ENCODE assay signal across 20 mouse cellular contexts in the genomic region with DNA sequence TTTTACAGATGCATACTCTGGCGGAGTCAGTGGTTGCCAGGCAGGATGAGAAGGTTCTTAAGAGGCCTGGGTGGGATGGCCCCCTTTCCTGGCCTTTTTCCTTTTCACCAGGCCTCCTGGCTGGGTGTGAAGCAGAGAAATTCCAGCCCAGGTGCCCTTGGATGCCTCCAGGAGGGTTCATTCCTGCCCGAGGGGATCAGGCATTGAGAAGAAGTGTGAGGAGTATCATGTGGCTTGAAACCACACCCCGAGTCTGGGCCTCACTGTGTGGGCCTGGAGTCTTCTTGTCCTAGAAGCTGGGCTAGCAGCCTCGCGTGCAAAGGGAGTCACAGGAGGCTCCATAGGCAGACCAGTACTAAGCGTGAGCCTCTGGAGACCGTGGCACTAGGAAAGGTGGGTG. TPM values are rescaled to one million over a fixed set of nuclear protein-coding genes. Genes with fewer than 3 reads are reported as not detected.
DNase-seq lines count a peak whose midpoint lies in the region; ATAC-seq and TF ChIP-seq lines count a peak whose summit lies in the region.
"Had no signal": no experiment of that assay in that cellular context is flagged by ENCODE, and none has a peak within 500 bp of the region (broad histone marks: within the 10 kb centered on the region; RNA-seq: fewer than 3 reads in every experiment).

No protein-coding gene starts in this region.

- H3K36me3 ChIP-seq in erythroblast, embryonic 14.5 days (ENCODE audit: control insufficient read depth), result peaks cover 25% of the 10 kb centered on the region
- peaks cover 28% of the 10 kb centered on the region for H3K36me3 ChIP-seq in hindbrain, embryonic 10.5 days
- H3K36me3 ChIP-seq in hindbrain, embryonic 11.5 days (ENCODE audit: control insufficient read depth, insufficient read depth, low read length), result no peaks in the 10 kb centered on the region
- H3K36me3 ChIP-seq in G1E (replicated peaks), result peaks cover 51% of the 10 kb centered on the region
- H3K36me3 ChIP-seq in liver, embryonic 13.5 days, result peaks cover 15% of the 10 kb centered on the region

- H3K27me3 ChIP-seq in erythroblast, embryonic 14.5 days (ENCODE audit: control insufficient read depth), result no peaks in the 10 kb centered on the region
- H3K27me3 ChIP-seq in hindbrain, embryonic 10.5 days (ENCODE audit: insufficient read depth, poor library complexity, severe bottlenecking), result no peaks in the 10 kb centered on the region
- H3K27me3 ChIP-seq in hindbrain, embryonic 11.5 days (ENCODE audit: control insufficient read depth, insufficient read depth, low read length), result no peaks in the 10 kb centered on the region
- no peaks in the 10 kb centered on the region for H3K27me3 ChIP-seq in G1E (ENCODE audit: insufficient read depth, low read length)
- H3K27me3 ChIP-seq in liver, embryonic 13.5 days, result no peaks in the 10 kb centered on the region
- H3K27me3 ChIP-seq: embryonic facial prominence, embryonic 12.5 days; neural tube, embryonic 13.5 days had no signal

- TF ChIP-seq CTCF in G1E (IDR thresholded peaks at IDR 0.05; ENCODE audit: low read depth, low read length), result no peak

- H3K9me3 ChIP-seq in erythroblast, embryonic 14.5 days (ENCODE audit: control insufficient read depth, low read length), result no peaks in the 10 kb centered on the region
- no peaks in the 10 kb centered on the region for H3K9me3 ChIP-seq in hindbrain, embryonic 10.5 days
- H3K9me3 ChIP-seq in hindbrain, embryonic 11.5 days (ENCODE audit: control insufficient read depth, low read length), result no peaks in the 10 kb centered on the region
- no peaks in the 10 kb centered on the region for H3K9me3 ChIP-seq in G1E (replicated peaks)
- H3K9me3 ChIP-seq in liver, embryonic 13.5 days (replicated peaks), result no peaks in the 10 kb centered on the region
- H3K9me3 ChIP-seq: embryonic facial prominence, embryonic 12.5 days; neural tube, embryonic 13.5 days had no signal

- peak overlapping the region; percentile 14 for H3K4me3 ChIP-seq in erythroblast, embryonic 14.5 days (replicated peaks)
- H3K4me3 ChIP-seq in hindbrain, embryonic 10.5 days, result no peak overlapping the region
- H3K4me3 ChIP-seq in hindbrain, embryonic 11.5 days (ENCODE audit: low read depth, low read length), result no peak overlapping the region
- peak overlapping the region; percentile 66; the same call in 1 of the 2 replicates for H3K4me3 ChIP-seq in G1E (ENCODE audit: low read depth, low read length)
- no peak overlapping the region for H3K4me3 ChIP-seq in liver, embryonic 13.5 days (replicated peaks)
- H3K4me3 ChIP-seq: embryonic facial prominence, embryonic 12.5 days; neural tube, embryonic 13.5 days had no signal

- H3K27ac ChIP-seq in hindbrain, embryonic 10.5 days, result peak overlapping the region; percentile 64
- no peak overlapping the region for H3K27ac ChIP-seq in hindbrain, embryonic 11.5 days (ENCODE audit: low read depth, low read length)
- H3K27ac ChIP-seq in liver, embryonic 13.5 days, result peak overlapping the region; percentile 80
- H3K27ac ChIP-seq: embryonic facial prominence, embryonic 12.5 days; hindbrain, embryonic 14.5 days; neural tube, embryonic 13.5 days had no signal

- intact Hi-C loops in left cerebral cortex, postnatal 25 days (cut with DNase I), result no loop called here

- H3K9ac ChIP-seq in hindbrain, embryonic 11.5 days (ENCODE audit: low read depth, low read length), result no peak overlapping the region
- peak overlapping the region; percentile 56 for H3K9ac ChIP-seq in liver, embryonic 13.5 days
- H3K9ac ChIP-seq: embryonic facial prominence, embryonic 12.5 days; forebrain, postnatal 0 days; hindbrain, embryonic 14.5 days; neural tube, embryonic 13.5 days had no signal

- H3K4me1 ChIP-seq in erythroblast, embryonic 14.5 days (ENCODE audit: control insufficient read depth), result peaks cover 78% of the 10 kb centered on the region
- peaks cover 44% of the 10 kb centered on the region for H3K4me1 ChIP-seq in hindbrain, embryonic 10.5 days (replicated peaks)
- peaks cover 11% of the 10 kb centered on the region for H3K4me1 ChIP-seq in hindbrain, embryonic 11.5 days (replicated peaks; ENCODE audit: control insufficient read depth, insufficient read depth, low read length)
- peaks cover 95% of the 10 kb centered on the region for H3K4me1 ChIP-seq in G1E (ENCODE audit: insufficient read depth, low read depth, low read length)
- peaks cover 82% of the 10 kb centered on the region for H3K4me1 ChIP-seq in liver, embryonic 13.5 days (replicated peaks)

- 66% methylated on average over 7 of the region's 7 CpGs for WGBS in hindbrain, embryonic 10.5 days
- 68% methylated on average over 7 of the region's 7 CpGs for WGBS in hindbrain, embryonic 11.5 days
- WGBS in liver, embryonic 13.5 days (ENCODE audit: insufficient replicate concordance), result 28% methylated on average over 7 of the region's 7 CpGs

- no peak overlapping the region for H3K4me2 ChIP-seq in hindbrain, embryonic 11.5 days (replicated peaks; ENCODE audit: low read depth, low read length)
- peak overlapping the region; percentile 49 for H3K4me2 ChIP-seq in liver, embryonic 13.5 days
- H3K4me2 ChIP-seq: embryonic facial prominence, embryonic 12.5 days; hindbrain, embryonic 14.5 days; neural tube, embryonic 13.5 days had no signal

- ATAC-seq in erythroblast, adult 5-6 weeks (replicated peaks; ENCODE audit: low FRiP score, poor library complexity, severe bottlenecking), result no peak
- no peak for ATAC-seq in hindbrain, embryonic 11.5 days (ENCODE audit: low FRiP score)
- 0 out of 2 replicates have a peak, but pooled peaks have one; percentile 6 for ATAC-seq in G1E (ENCODE audit: extremely low read depth, insufficient number of reproducible peaks, low FRiP score, poor library complexity, severe bottlenecking)
- peak; percentile 43 for ATAC-seq in liver, embryonic 13.5 days (ENCODE audit: low read depth)
- ATAC-seq: forebrain, postnatal 0 days; intestine, postnatal 0 days had no signal

- no peak for DNase-seq in hindbrain, embryonic 10.5 days (ENCODE audit: low spot score)
- no peak for DNase-seq in hindbrain, embryonic 11.5 days (ENCODE audit: low spot score)
- no peak for DNase-seq in G1E (ENCODE audit: low spot score)
- DNase-seq in liver, embryonic 13.5 days, result no peak
- DNase-seq in left cerebral cortex, adult 9 months (ENCODE audit: low spot score in 2 of 2), result no peak
- DNase-seq in left cerebral cortex, postnatal 25 days (ENCODE audit: low spot score in 2 of 2), result no peak
- DNase-seq: adrenal gland, adult 2 months; cerebellum, adult 11 months; forebrain, postnatal 0 days; gastrocnemius, postnatal 10 days; kidney, postnatal 10 days; layer of hippocampus, adult 9-11 months; lung, adult 2 months; thymus, postnatal 14 days had no signal

RNA-seq across cellular contexts. Expression of a gene that starts 19.5 kb away (rescaled TPM):
- 0.13 and 0.20 TPM in 2 replicates for polyA plus RNA-seq in erythroblast, embryonic 14.5 days (2012)
- 0.96 TPM in 1 of 2 replicates, not detected in the other for total RNA-seq in erythroblast, adult 5-6 weeks (2015; ENCODE audit: low replicate concordance)
- total RNA-seq in erythroblast, adult 5-6 weeks (2017; ENCODE audit: low replicate concordance), result 0.14 and 0.60 TPM in 2 replicates
- 16.1 and 18.0 TPM in 2 replicates for polyA plus RNA-seq in hindbrain, embryonic 10.5 days (2016; fragmentation: Nextera tagmentation; extraction: Ambion mirVana)
- polyA plus RNA-seq in hindbrain, embryonic 11.5 days (2014; fragmentation: Nextera tagmentation; extraction: Ambion mirVana), result 7.9 and 8.7 TPM in 2 replicates
- total RNA-seq in G1E (2014; fragmentation: Nextera tagmentation) (25.1 and 25.6 TPM in 2 replicates), G1E (2017) (14.8 and 15.1 TPM in 2 replicates)
- polyA plus RNA-seq in G1E (2012), result 21.4 and 22.0 TPM in 2 replicates
- polyA plus RNA-seq in liver, embryonic 13.5 days (2015; fragmentation: Nextera tagmentation; extraction: Ambion mirVana), result 2.9 and 3.2 TPM in 2 replicates
- 1 to 10 TPM; 4.2 to 4.4 TPM for total RNA-seq in left cerebral cortex, postnatal 25 days (2021)

RNA-seq across cellular contexts. Expression of a gene that starts 23.0 kb away (rescaled TPM):
- 0.08 and 0.20 TPM in 2 replicates for polyA plus RNA-seq in erythroblast, embryonic 14.5 days (2012)
- 6.7 TPM in 1 of 2 replicates, not detected in the other for total RNA-seq in erythroblast, adult 5-6 weeks (2015; ENCODE audit: low replicate concordance)
- total RNA-seq in erythroblast, adult 5-6 weeks (2017; ENCODE audit: low replicate concordance), result 2.1 TPM in 1 of 2 replicates, not detected in the other
- polyA plus RNA-seq in hindbrain, embryonic 10.5 days (2016; fragmentation: Nextera tagmentation; extraction: Ambion mirVana), result 7.2 and 11.1 TPM in 2 replicates
- 5.7 and 7.7 TPM in 2 replicates for polyA plus RNA-seq in hindbrain, embryonic 11.5 days (2014; fragmentation: Nextera tagmentation; extraction: Ambion mirVana)
- 4.5 and 5.1 TPM in 2 replicates for total RNA-seq in G1E (2014; fragmentation: Nextera tagmentation)
- total RNA-seq in G1E (2017), result 21.6 and 23.4 TPM in 2 replicates
- 27.8 and 32.7 TPM in 2 replicates for polyA plus RNA-seq in G1E (2012)
- polyA plus RNA-seq in liver, embryonic 13.5 days (2015; fragmentation: Nextera tagmentation; extraction: Ambion mirVana), result 2.8 and 3.2 TPM in 2 replicates
- 100 to 1,000 TPM in 1 of 2 experiments, 10 to 100 TPM in 1; 99.2 to 116 TPM for total RNA-seq in left cerebral cortex, postnatal 25 days (2021)

RNA-seq across cellular contexts. Expression of a gene that starts 44.4 kb away (rescaled TPM):
- not detected in 2 replicates for polyA plus RNA-seq in erythroblast, embryonic 14.5 days (2012)
- 1.3 TPM in 1 of 2 replicates, not detected in the other for total RNA-seq in erythroblast, adult 5-6 weeks (2015; ENCODE audit: low replicate concordance)
- 0.28 TPM in 1 of 2 replicates, not detected in the other for total RNA-seq in erythroblast, adult 5-6 weeks (2017; ENCODE audit: low replicate concordance)
- polyA plus RNA-seq in hindbrain, embryonic 10.5 days (2016; fragmentation: Nextera tagmentation; extraction: Ambion mirVana), result 1.6 and 1.9 TPM in 2 replicates
- polyA plus RNA-seq in hindbrain, embryonic 11.5 days (2014; fragmentation: Nextera tagmentation; extraction: Ambion mirVana), result 0.78 and 1.0 TPM in 2 replicates
- 5.6 TPM in 2 replicates for total RNA-seq in G1E (2014; fragmentation: Nextera tagmentation)
- total RNA-seq in G1E (2017), result 1.6 and 2.1 TPM in 2 replicates
- 1.5 and 1.7 TPM in 2 replicates for polyA plus RNA-seq in G1E (2012)
- 0.12 and 0.14 TPM in 2 replicates for polyA plus RNA-seq in liver, embryonic 13.5 days (2015; fragmentation: Nextera tagmentation; extraction: Ambion mirVana)
- 1 to 10 TPM; 1.1 to 2.3 TPM for total RNA-seq in left cerebral cortex, postnatal 25 days (2021)
- polyA plus RNA-seq: adrenal gland, adult 2 months had no signal

RNA-seq across cellular contexts. Expression of a gene that starts 50.4 kb away (rescaled TPM):
- polyA plus RNA-seq in erythroblast, embryonic 14.5 days (2012), result 11.7 and 11.9 TPM in 2 replicates
- total RNA-seq in erythroblast, adult 5-6 weeks (2015; ENCODE audit: low replicate concordance), result 77.2 and 91.3 TPM in 2 replicates
- 16.7 and 33.8 TPM in 2 replicates for total RNA-seq in erythroblast, adult 5-6 weeks (2017; ENCODE audit: low replicate concordance)
- polyA plus RNA-seq in hindbrain, embryonic 10.5 days (2016; fragmentation: Nextera tagmentation; extraction: Ambion mirVana), result 394 and 407 TPM in 2 replicates
- polyA plus RNA-seq in hindbrain, embryonic 11.5 days (2014; fragmentation: Nextera tagmentation; extraction: Ambion mirVana), result 415 and 422 TPM in 2 replicates
- 356 and 455 TPM in 2 replicates for total RNA-seq in G1E (2014; fragmentation: Nextera tagmentation)
- 143 and 176 TPM in 2 replicates for total RNA-seq in G1E (2017)
- polyA plus RNA-seq in G1E (2012), result 96.3 and 111 TPM in 2 replicates
- 247 and 282 TPM in 2 replicates for polyA plus RNA-seq in liver, embryonic 13.5 days (2015; fragmentation: Nextera tagmentation; extraction: Ambion mirVana)
- 100 to 1,000 TPM; 138 to 158 TPM for total RNA-seq in left cerebral cortex, postnatal 25 days (2021)

Comparison
In these comparisons a context has a peak if more than half of its experiments do, and no peak if none do; other contexts are left out.
1. H3K4me3 ChIP-seq: peak in erythroblast, embryonic 14.5 days (single experiment) and G1E (single experiment); none in hindbrain, embryonic 10.5 days (single experiment), hindbrain, embryonic 11.5 days (single experiment) and liver, embryonic 13.5 days (single experiment).
2. ATAC-seq: peak in G1E (single experiment) and liver, embryonic 13.5 days (single experiment); none in erythroblast, adult 5-6 weeks (single experiment) and hindbrain, embryonic 11.5 days (single experiment).